Mouse (Mus musculus) MEL (cell line): ENCODE results near the gene Vill.

Experiments
- CHD2 ChIP-seq: IDR thresholded peaks from 2 replicates; pipeline ENCODE4 v1.6.1; 2011; ENCODE audit warnings: low read length, improper control_type of control experiment
- CTCF ChIP-seq, 3 experiments: IDR thresholded peaks in 2 of 3; conservative IDR thresholded peaks in 1 of 3; 2 replicates each; pipeline ENCODE4 v1.5.1; 2011 to 2012; ENCODE audit warnings: low read length in 3 of 3, low read depth in 2 of 3, mild to moderate bottlenecking in 2 of 3, improper control_type of control experiment in 1 of 3, inconsistent platforms in 1 of 3, mixed read lengths in 1 of 3, moderate library complexity in 1 of 3; ENCODE audit not compliant: control insufficient read depth in 1 of 3, insufficient read depth in 1 of 3, poor library complexity in 1 of 3, severe bottlenecking in 1 of 3
- E2F4 ChIP-seq: IDR thresholded peaks from 2 replicates; pipeline ENCODE4 v1.6.1; 2011; ENCODE audit warnings: low read depth, low read length, improper control_type of control experiment, borderline replicate concordance
- EP300 ChIP-seq, 2 experiments: IDR thresholded peaks; 2 replicates each; pipeline ENCODE4 v1.6.1; 2011; ENCODE audit warnings: improper control_type of control experiment in 2 of 2, low read length in 2 of 2, low read depth in 1 of 2, mild to moderate bottlenecking in 1 of 2
- ETS1 ChIP-seq: IDR thresholded peaks from 2 replicates; pipeline ENCODE4 v1.6.1; 2012; ENCODE audit warnings: low read depth, mild to moderate bottlenecking, inconsistent platforms, low read length, improper control_type of control experiment, moderate library complexity
- KAT2A ChIP-seq: conservative IDR thresholded peaks from 2 replicates; pipeline ENCODE4 v1.6.1; 2012; ENCODE audit warnings: low read depth, low read length, improper control_type of control experiment, inconsistent platforms
- MAX ChIP-seq: IDR thresholded peaks from 2 replicates; pipeline ENCODE4 v1.6.1; 2011; ENCODE audit warnings: low read length, improper control_type of control experiment
- MEF2A ChIP-seq: IDR thresholded peaks from 2 replicates; pipeline ENCODE4 v1.6.1; 2014; ENCODE audit warnings: low read depth, mild to moderate bottlenecking, inconsistent platforms, low read length, improper control_type of control experiment; ENCODE audit not compliant: poor library complexity, insufficient replicate concordance, severe bottlenecking; ENCODE audit errors: extremely low read depth
- POLR2A ChIP-seq, 2 experiments: IDR thresholded peaks; 2 replicates each; pipeline ENCODE4 v1.6.1; 2011 to 2012; ENCODE audit warnings: low read length in 2 of 2, mild to moderate bottlenecking in 2 of 2, control low read depth in 1 of 2, improper control_type of control experiment in 1 of 2, low read depth in 1 of 2, moderate library complexity in 1 of 2; ENCODE audit not compliant: control insufficient read depth in 1 of 2, insufficient read depth in 1 of 2, poor library complexity in 1 of 2
- RAD21 ChIP-seq: IDR thresholded peaks from 2 replicates; pipeline ENCODE4 v1.6.1; 2011; ENCODE audit warnings: mild to moderate bottlenecking, low read depth, low read length, improper control_type of control experiment
- SIN3A ChIP-seq: IDR thresholded peaks from 2 replicates; pipeline ENCODE4 v1.6.1; 2012; ENCODE audit warnings: low read length, improper control_type of control experiment, inconsistent platforms
- SMC3 ChIP-seq: IDR thresholded peaks from 2 replicates; pipeline ENCODE4 v1.6.1; 2011; ENCODE audit warnings: low read depth, low read length, improper control_type of control experiment
- USF1 ChIP-seq: IDR thresholded peaks from 2 replicates; pipeline ENCODE4 v1.6.1; 2014; ENCODE audit warnings: low read depth, mild to moderate bottlenecking, inconsistent platforms, low read length, improper control_type of control experiment, moderate library complexity

- TF ChIP-seq KAT2A, result no peak
- peak in 1 of 2 experiments; percentile 39; a peak in 1 of 4 replicates for TF ChIP-seq POLR2A (IDR thresholded peaks at IDR 0.05; ENCODE audit: control insufficient read depth in 1 of 2, insufficient read depth in 1 of 2, low read depth in 1 of 2, low read length in 2 of 2, poor library complexity in 1 of 2)
- peak in 1 of 2 experiments; percentile 36; a peak in 1 of 4 replicates for TF ChIP-seq EP300 (IDR thresholded peaks at IDR 0.05; ENCODE audit: low read depth in 1 of 2, low read length in 2 of 2)
- no peak for TF ChIP-seq CTCF (IDR thresholded peaks at IDR 0.05 in 2 of 3, conservative IDR thresholded peaks at IDR 0.05 in 1 of 3; ENCODE audit: control insufficient read depth in 1 of 3, insufficient read depth in 1 of 3, low read depth in 2 of 3, low read length in 3 of 3, poor library complexity in 1 of 3, severe bottlenecking in 1 of 3)
- no peak for TF ChIP-seq RAD21
- TF ChIP-seq CHD2, result no peak
- TF ChIP-seq MEF2A, result no peak
- no peak for TF ChIP-seq USF1
- 0 out of 2 replicates have a peak, but pooled peaks have one; percentile 18 for TF ChIP-seq SIN3A
- TF ChIP-seq E2F4, result no peak
- TF ChIP-seq ETS1, result no peak
- no peak; the same call in 1 of the 2 replicates for TF ChIP-seq SMC3
- TF ChIP-seq MAX, result no peak
Measured at GRCm38 (mm10) chr9:119048182-119048903, 4.2 kb upstream of the Vill start.
